Mouse (Mus musculus) kidney, adult 2 months (tissue): ENCODE data around the gene Hnrnpa2b1. TPM values are rescaled to one million over a fixed set of nuclear protein-coding genes. Genes with fewer than 3 reads are reported as not detected.
A peak's percentile ranks its signal among the peaks of the same experiment; 100 is the strongest.

Source experiments
- DNase-seq: peaks from one replicate; pipeline ENCODE4 v3.0.0; 2021
- H3K27ac ChIP-seq: fragments of 200-500 bp; 2 replicates; pipeline ENCODE4 v1.5.1; 2012; ENCODE audit warnings: low read depth, low read length, control low read depth, inconsistent platforms; ENCODE audit not compliant: insufficient read depth
- H3K27me3 ChIP-seq: fragments of 200-500 bp; replicated peaks from 2 replicates; pipeline ENCODE4 v1.6.1; 2012; ENCODE audit warnings: mild to moderate bottlenecking, moderate library complexity, low read length, inconsistent platforms; ENCODE audit not compliant: control insufficient read depth, insufficient read depth
- H3K36me3 ChIP-seq: fragments of 200-500 bp; 2 replicates; pipeline ENCODE4 v1.6.1; 2012; ENCODE audit warnings: mild to moderate bottlenecking, moderate library complexity, low read length, inconsistent platforms; ENCODE audit not compliant: control insufficient read depth, insufficient read depth
- H3K4me1 ChIP-seq: fragments of 200-500 bp; 2 replicates; pipeline ENCODE4 v1.6.1; 2011; ENCODE audit warnings: low read length; ENCODE audit not compliant: control insufficient read depth, insufficient read depth
- H3K4me3 ChIP-seq: fragments of 200-500 bp; 2 replicates; pipeline ENCODE4 v1.5.1; 2011; ENCODE audit warnings: mild to moderate bottlenecking, low read depth, low read length, control low read depth; ENCODE audit not compliant: insufficient read depth
- CTCF ChIP-seq: fragments of 200-500 bp; conservative IDR thresholded peaks from 2 replicates; pipeline ENCODE4 v1.5.1; 2011; ENCODE audit warnings: low read depth, mild to moderate bottlenecking, control low read depth, low read length, moderate library complexity, mixed read lengths; ENCODE audit not compliant: insufficient read depth, insufficient read length
- POLR2A ChIP-seq: fragments of 200-500 bp; IDR thresholded peaks from one replicate; pipeline ENCODE4 v1.6.1; 2011; ENCODE audit warnings: low read depth, low read length, control low read depth
- WGBS: fragments of 180-500 bp; shearing (Covaris S2); methylation state at CpG from one replicate; pipeline ENCODE4 v1.1.7; 2018; 5-methylcytosine and 5-hydroxymethylcytosine counted together
- polyA plus RNA-seq: library from polyadenylated mRNA; depleted of rRNA; stranded (reverse); fragments of >200 nt; gene quantifications from 2 replicates; pipeline ENCODE4 v1.2.3, GENCODE M21; 2012; rRNA removed

The Hnrnpa2b1 gene
- 63.0 and 105 TPM in 2 replicates for polyA plus RNA-seq

- TF ChIP-seq POLR2A (peak; percentile 99), CTCF (no peak)
- H3K4me1 ChIP-seq = peaks cover 2% of the 10 kb centered on the region; the same call in 1 of the 2 replicates
- DNase-seq = peak; percentile 99
- no peaks in the 10 kb centered on the region for H3K27me3 ChIP-seq
- peak within 1 kb of the TSS; percentile 83 for H3K4me3 ChIP-seq
- H3K36me3 ChIP-seq = peaks cover 12% of the 10 kb centered on the region
- H3K27ac ChIP-seq = peak within 1 kb of the TSS; percentile 100
- under 1% methylated on average over 63 of the region's 63 CpGs for WGBS
These were observed at the start of gene Hnrnpa2b1 for GRCm38 (mm10) chr6:51469715-51470310. Gene Hnrnpa2b1, minus strand, starts transcription at chr6:51469894.

GRCm38 (mm10) chr6:51514860-51515259, 45.2 kb upstream of the Hnrnpa2b1 start:
- Histone ChIP-seq H3K4me3 (no peak overlapping the region), H3K27me3 (no peaks in the 10 kb centered on the region), H3K36me3 (no peaks in the 10 kb centered on the region), H3K4me1 (no peaks in the 10 kb centered on the region), H3K27ac (no peak overlapping the region)
- no peak for TF ChIP-seq CTCF
- no peak for TF ChIP-seq POLR2A
- WGBS = 95% methylated on average over 7 of the region's 7 CpGs
- no peak for DNase-seq

- no peak for TF ChIP-seq CTCF
- TF ChIP-seq POLR2A = no peak
- Histone ChIP-seq H3K4me1 (no peaks in the 10 kb centered on the region), H3K27me3 (no peaks in the 10 kb centered on the region), H3K4me3 (no peak overlapping the region), H3K27ac (no peak overlapping the region), H3K36me3 (no peaks in the 10 kb centered on the region)
- DNase-seq = no peak
- 65% methylated on average over 3 of the region's 3 CpGs for WGBS
These were observed 44.1 kb upstream of the Hnrnpa2b1 start for GRCm38 (mm10) chr6:51513745-51514144.

GRCm38 (mm10) chr6:51510946-51511345, 41.3 kb upstream of the Hnrnpa2b1 start:
- 91% methylated on average over 1 of the region's 1 CpGs for WGBS
- no peak for DNase-seq
- H3K4me3 ChIP-seq = no peak overlapping the region
- TF ChIP-seq CTCF (no peak), POLR2A (no peak)
- H3K36me3 ChIP-seq = no peaks in the 10 kb centered on the region
- H3K4me1 ChIP-seq = no peaks in the 10 kb centered on the region
- no peak overlapping the region for H3K27ac ChIP-seq
- H3K27me3 ChIP-seq = no peaks in the 10 kb centered on the region

GRCm38 (mm10) chr6:51510094-51510493, 40.4 kb upstream of the Hnrnpa2b1 start:
- WGBS = 26% methylated on average over 5 of the region's 5 CpGs
- Histone ChIP-seq H3K27ac (no peak overlapping the region), H3K4me3 (no peak overlapping the region), H3K36me3 (no peaks in the 10 kb centered on the region), H3K4me1 (no peaks in the 10 kb centered on the region), H3K27me3 (no peaks in the 10 kb centered on the region)
- DNase-seq = peak; percentile 53
- TF ChIP-seq CTCF (peak; percentile 68), POLR2A (no peak)

- no peak overlapping the region for H3K4me3 ChIP-seq
- H3K27ac ChIP-seq = no peak overlapping the region
- peak; percentile 74 for DNase-seq
- TF ChIP-seq POLR2A (no peak), CTCF (peak; percentile 88)
- no peaks in the 10 kb centered on the region for H3K4me1 ChIP-seq
- no peaks in the 10 kb centered on the region for H3K36me3 ChIP-seq
- H3K27me3 ChIP-seq = no peaks in the 10 kb centered on the region
- 25% methylated on average over 18 of the region's 18 CpGs for WGBS
These were observed 39.3 kb upstream of the Hnrnpa2b1 start for GRCm38 (mm10) chr6:51508750-51509648.

- TF ChIP-seq POLR2A (no peak), CTCF (no peak)
These were observed 37.9 kb upstream of the Hnrnpa2b1 start for GRCm38 (mm10) chr6:51507556-51507955.

GRCm38 (mm10) chr6:51505671-51506070, 36.0 kb upstream of the Hnrnpa2b1 start:
- TF ChIP-seq CTCF (no peak), POLR2A (no peak)
- Histone ChIP-seq H3K4me1 (no peaks in the 10 kb centered on the region), H3K4me3 (no peak overlapping the region), H3K27ac (no peak overlapping the region), H3K27me3 (no peaks in the 10 kb centered on the region; the same call in 1 of the 2 replicates), H3K36me3 (no peaks in the 10 kb centered on the region)
- DNase-seq = no peak
- 88% methylated on average over 1 of the region's 1 CpGs for WGBS

More at GRCm38 (mm10) chr6:51507556-51507955, 37.9 kb upstream of the Hnrnpa2b1 start:
- no peak overlapping the region for H3K27ac ChIP-seq
- DNase-seq = no peak
- H3K4me3 ChIP-seq = no peak overlapping the region
- WGBS = 82% methylated on average over 2 of the region's 2 CpGs
- no peaks in the 10 kb centered on the region for H3K36me3 ChIP-seq
- no peaks in the 10 kb centered on the region for H3K27me3 ChIP-seq
- no peaks in the 10 kb centered on the region for H3K4me1 ChIP-seq
